Mouse (Mus musculus) CH12F3 (cell line): ENCODE results near the gene Gm45716.
"Not testable (repeated sequence)": the region's sequence is repeated elsewhere in the genome, so short reads cannot be mapped to it uniquely, and the experiment has no call there.

Experiments
- in situ Hi-C: fragments of 300-500 bp; cut with MboI; formaldehyde crosslinking; loops from 2 replicates; pipeline ENCODE4 v1.14.3; 2020; ENCODE audit warnings: low sequenced_read_pairs

Gene Gm45716

DNA sequence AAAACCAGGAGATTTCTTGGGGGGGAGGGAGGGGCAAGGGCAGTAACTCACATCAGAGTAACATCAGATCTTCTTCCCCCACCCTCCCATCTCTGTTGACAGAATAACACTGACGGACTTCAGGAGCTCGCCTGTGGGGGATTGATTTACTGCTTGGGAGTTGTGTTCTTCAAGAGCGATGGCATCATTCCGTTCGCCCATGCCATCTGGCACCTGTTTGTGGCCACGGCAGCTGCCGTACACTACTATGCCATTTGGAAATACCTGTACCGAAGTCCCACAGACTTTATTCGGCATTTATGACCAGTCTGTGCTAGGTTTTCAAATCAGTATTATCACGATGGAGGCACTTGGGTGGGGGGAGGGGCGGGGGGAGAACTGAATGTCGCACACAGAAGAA lies 89.1 kb downstream of the Gm45716 start:
- in situ Hi-C loops, result no loop called here

DNA sequence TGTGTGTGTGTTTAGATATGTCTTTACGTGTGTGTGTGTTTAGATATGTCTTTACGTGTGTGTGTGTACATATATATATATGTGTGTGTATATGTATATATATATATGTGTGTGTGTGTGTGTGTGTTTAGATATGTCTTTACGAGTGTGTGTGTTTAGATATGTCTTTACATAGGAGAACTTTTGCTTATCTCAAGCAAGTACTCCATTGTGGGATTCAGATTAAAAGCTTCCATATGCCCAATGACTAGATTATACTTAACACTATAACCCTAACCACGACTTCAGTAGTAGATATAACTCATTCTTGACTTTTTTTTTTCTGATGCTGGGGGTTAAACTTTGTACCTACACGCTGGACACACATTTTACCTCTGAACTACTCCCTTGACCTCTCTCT lies 92.6 kb downstream of the Gm45716 start:
- in situ Hi-C loops, result no loop called here

DNA sequence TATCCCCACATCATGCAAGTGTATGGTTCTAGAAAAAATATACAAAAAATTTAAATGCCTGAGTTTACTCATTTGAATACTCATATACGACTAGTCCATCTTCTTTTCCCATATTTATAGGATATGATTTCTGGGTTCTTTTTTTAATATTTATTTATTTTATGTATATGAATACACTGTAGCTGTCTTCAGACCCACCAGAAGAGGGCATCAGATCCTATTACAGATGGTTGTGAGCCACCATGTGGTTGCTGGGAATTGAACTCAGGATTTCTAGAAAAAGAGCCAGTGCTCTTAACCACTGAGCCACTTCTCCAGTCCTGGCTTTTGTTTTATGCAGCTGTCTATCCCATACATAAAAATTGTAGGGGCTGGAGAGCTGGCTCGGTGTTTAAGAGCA lies 94.5 kb downstream of the Gm45716 start:
- in situ Hi-C loops, result not testable (repeated sequence)

DNA sequence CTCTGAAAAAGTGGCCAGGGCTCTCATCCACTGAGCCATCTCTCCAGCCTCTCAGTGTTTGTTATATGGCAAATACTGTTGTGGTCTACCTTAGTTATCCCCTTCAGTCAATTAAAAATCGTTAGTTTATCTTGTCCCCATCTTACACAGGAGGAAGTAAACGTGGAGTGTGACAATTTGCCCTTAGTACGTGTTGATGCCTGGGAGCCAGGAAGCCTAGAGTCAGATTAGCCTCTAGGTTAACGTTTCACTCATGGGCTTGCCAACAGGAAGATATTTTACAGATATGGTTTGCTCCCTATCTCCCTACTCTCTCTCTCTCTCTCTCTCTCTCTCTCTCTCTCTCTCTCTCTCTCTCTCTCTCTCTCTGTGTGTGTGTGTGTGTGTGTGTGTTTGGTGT lies 95.7 kb downstream of the Gm45716 start:
- in situ Hi-C loops, result no loop called here

DNA sequence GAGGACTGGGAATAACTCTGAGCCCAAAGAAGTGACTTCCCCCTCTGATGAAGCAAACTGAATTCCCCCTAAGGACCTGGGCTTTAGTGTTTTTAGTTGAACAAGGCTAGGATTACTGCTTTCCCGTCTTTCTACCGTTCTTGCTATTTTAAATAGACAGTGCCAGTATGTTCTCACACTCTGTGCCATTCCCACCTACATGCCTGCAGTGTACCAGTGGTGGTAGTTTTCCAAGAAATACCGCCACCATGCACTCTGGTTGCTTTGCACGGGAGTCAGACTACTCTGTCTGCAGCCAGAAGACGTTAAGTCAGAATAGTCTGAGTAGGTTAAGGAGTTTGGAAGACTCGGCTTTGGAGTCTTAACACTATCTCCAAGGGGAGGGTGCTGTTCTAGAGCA lies 96.1 kb downstream of the Gm45716 start:
- in situ Hi-C loops, result no loop called here

DNA sequence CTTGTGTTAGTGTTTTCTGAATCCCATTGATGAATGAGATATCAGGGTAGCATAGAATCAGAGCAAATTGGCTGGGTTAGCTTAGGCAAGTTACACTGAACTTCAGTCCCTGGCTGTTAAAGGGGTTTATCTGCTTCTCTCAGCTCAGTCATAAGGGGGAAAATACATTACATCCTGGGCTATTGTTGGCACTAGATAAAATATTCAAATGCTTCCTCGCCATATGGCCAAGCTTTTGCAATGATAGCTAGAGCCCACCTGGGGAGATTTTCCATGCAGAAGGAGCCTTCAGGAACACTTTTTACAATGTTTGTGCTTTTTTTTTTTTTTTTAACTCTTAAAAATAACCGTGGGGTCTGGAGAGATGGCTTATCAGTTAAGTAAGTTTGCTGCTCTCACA lies 96.6 kb downstream of the Gm45716 start:
- in situ Hi-C loops, result no loop called here

DNA sequence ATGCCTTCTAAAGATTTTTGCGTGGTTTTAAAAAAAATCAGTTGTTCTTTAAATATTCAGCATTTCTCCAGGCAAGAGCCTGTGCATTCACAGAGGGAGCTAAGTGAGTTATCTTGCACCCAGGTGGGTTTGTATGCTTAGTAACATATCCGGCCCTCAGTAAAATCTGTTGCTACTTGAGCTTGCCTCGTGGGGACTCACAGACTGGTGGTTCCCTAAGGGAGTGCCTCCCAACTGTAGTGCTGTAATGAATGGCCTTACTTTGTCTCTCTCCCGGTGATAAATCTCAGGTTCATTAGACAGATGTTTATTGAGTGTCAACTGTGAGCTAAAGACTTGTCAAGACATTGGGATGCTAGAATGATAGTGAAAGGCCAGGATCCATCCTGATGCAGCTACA lies 97.1 kb downstream of the Gm45716 start:
- in situ Hi-C loops, result no loop called here

DNA sequence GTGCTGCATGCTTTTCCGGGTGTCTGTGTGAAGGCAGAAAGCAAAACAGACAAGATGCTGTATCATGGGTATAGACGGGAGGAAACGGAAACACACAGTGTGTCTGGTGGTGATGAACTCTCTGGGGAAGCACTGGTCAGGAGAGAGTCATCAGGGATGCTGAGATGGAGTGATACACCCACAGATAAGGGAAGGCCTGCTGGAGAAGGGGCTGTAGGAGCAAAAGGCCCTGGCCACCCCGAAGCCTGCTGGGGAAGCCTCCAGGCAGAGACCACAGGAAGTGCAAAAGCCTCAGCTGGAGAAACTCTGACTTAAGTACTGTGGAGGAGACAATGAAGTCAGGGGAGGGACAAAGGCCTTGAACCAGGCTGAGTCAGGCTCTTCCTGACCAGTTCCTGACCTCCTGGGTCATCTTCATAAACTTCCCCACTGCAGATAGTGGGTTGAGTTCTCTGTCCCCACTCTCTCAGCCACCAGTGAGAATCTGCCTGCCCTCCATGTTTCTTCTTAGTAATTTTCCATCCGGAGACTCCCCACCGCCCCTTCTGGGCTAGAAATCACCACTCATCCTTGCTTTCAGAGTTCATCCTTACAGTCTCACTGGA lies 99.2 kb downstream of the Gm45716 start:
- in situ Hi-C loops, result no loop called here

DNA sequence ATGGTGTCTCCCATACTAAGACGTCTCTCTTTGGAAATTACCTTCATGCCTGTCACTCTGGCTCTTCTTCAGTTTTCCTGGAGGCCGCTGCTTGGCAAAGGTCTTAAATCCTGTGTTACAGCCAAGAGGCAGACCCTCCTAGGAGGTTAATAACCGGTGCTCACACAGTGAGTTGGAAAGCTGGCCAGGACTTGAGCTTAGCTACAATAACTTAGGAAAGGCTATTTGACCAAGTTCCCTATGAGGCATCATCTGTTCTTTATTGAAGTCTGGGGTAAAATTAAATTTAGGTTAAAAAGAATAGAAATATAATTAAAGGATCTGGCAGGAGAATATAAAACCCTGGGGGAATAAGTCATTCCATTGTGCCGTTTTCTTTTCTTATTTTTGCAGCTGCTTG lies 103.7 kb downstream of the Gm45716 start:
- in situ Hi-C loops, result no loop called here

DNA sequence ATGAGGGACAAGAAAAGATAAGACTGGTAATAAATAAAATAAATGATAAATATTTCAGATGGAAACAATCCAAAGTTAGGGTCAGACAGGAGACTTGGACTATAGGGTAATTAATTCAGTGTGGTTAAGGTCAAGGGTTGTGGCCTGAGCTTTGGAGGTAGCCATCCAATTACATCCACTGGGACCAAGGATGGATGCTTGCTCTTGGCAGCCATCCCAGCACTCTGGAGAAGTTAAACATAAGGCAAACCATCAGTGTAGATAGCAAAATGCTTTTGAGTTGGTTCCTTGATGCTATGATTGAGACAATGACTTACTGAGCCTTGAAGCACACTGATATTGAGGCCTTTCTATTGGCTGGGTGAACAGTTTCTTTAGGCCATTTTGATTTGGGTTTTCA lies 105.3 kb downstream of the Gm45716 start:
- in situ Hi-C loops, result no loop called here

DNA sequence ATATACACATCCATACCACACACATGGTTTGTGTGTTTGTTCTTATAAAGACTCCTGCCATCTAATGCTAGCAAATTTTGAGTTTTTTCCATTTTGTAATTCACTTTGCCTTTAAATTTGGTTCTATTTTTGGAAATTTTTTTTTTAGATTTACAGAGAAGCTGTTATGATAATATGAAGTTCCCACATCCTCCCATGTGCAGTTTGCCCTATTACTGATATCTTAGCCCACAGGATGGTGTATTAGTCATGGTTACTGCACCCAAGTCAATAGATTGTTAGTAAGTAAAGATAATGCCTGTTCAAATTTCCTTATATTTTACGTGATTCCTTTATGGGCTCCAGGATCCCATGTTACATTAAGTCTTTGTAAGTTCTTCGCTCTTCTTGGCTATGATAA lies 107.1 kb downstream of the Gm45716 start:
- in situ Hi-C loops, result no loop called here
